Mouse (Mus musculus) forebrain, embryonic 16.5 days (tissue): ENCODE measurements at regions not wholly inside any gene's neighbourhood (a gene's known extent, or its start where the extent isn't known, plus 50 kb on each side); places are given as distances from the start of the nearest gene placed in this dataset.
A peak's percentile ranks its signal among the peaks of the same experiment; 100 is the strongest.
"Not testable (repeated sequence)": the region's sequence is repeated elsewhere in the genome, so short reads cannot be mapped to it uniquely, and the experiment has no call there.

Experiments
- ATAC-seq: fragments of 200-750 bp; cut with Nextera tagmentation; 2 replicates; pipeline ENCODE4 v1.8.0; 2017; ENCODE audit warnings: mild to moderate bottlenecking, moderate library complexity
- H3K27ac ChIP-seq: fragments of 300-500 bp; sonication (generic); 2 replicates; pipeline ENCODE4 v1.5.1; 2014; ENCODE audit warnings: low read length, control low read depth
- H3K27me3 ChIP-seq: fragments of 300-500 bp; sonication (generic); replicated peaks from 2 replicates; pipeline ENCODE4 v1.6.1; 2014; ENCODE audit warnings: low read length; ENCODE audit not compliant: control insufficient read depth, insufficient read depth
- H3K36me3 ChIP-seq: fragments of 300-500 bp; sonication (generic); 2 replicates; pipeline ENCODE4 v1.6.1; 2014; ENCODE audit not compliant: control insufficient read depth, insufficient read depth
- H3K4me1 ChIP-seq: fragments of 300-500 bp; sonication (generic); replicated peaks from 2 replicates; pipeline ENCODE4 v1.6.1; 2014; ENCODE audit warnings: low read length; ENCODE audit not compliant: control insufficient read depth, insufficient read depth
- H3K4me2 ChIP-seq: fragments of 300-500 bp; sonication (generic); 2 replicates; pipeline ENCODE4 v1.6.1; 2014; ENCODE audit warnings: mild to moderate bottlenecking, low read length, control low read depth
- H3K4me3 ChIP-seq: fragments of 300-500 bp; sonication (generic); replicated peaks from 2 replicates; pipeline ENCODE4 v1.5.1; 2014; ENCODE audit warnings: mild to moderate bottlenecking, low read length, control low read depth
- H3K9ac ChIP-seq: fragments of 300-500 bp; sonication (generic); replicated peaks from 2 replicates; pipeline ENCODE4 v1.6.1; 2014; ENCODE audit warnings: low read depth, low read length, control low read depth
- H3K9me3 ChIP-seq: fragments of 300-500 bp; sonication (generic); 2 replicates; pipeline ENCODE4 v1.6.1; 2016; ENCODE audit warnings: low read length; ENCODE audit not compliant: control insufficient read depth
- WGBS: fragments of 180-500 bp; shearing (Covaris S2); extraction: QIAGEN DNeasy Blood & Tissue Kit; methylation state at CpG from one replicate; pipeline ENCODE4 v1.1.7; 2014; 5-methylcytosine and 5-hydroxymethylcytosine counted together

- H3K27ac ChIP-seq, H3K4me1 ChIP-seq, H3K9ac ChIP-seq, H3K36me3 ChIP-seq, H3K27me3 ChIP-seq, H3K9me3 ChIP-seq: not testable (repeated sequence)
- ATAC-seq: peak; percentile 99
- peak overlapping the region; percentile 34 for H3K4me2 ChIP-seq
- peak overlapping the region; percentile 38 for H3K4me3 ChIP-seq
- WGBS: 16% methylated on average over 39 of the region's 39 CpGs
Observed at GRCm38 (mm10) chr7:60492028-60492995, 352.3 kb upstream of the Snrpn start.

GRCm38 (mm10) chr7:60487839-60488454 is 347.9 kb upstream of the Snrpn start:
- H3K4me2 ChIP-seq, H3K4me3 ChIP-seq, H3K4me1 ChIP-seq, H3K9me3 ChIP-seq, H3K27me3 ChIP-seq, H3K36me3 ChIP-seq, H3K9ac ChIP-seq, H3K27ac ChIP-seq, ATAC-seq: not testable (repeated sequence)
- 2% methylated on average over 4 of the region's 4 CpGs for WGBS

GRCm38 (mm10) chr7:60450074-60450603 is 310.1 kb upstream of the Snrpn start:
- Histone ChIP-seq H3K27ac (0 out of 2 replicates have a peak overlapping the region, but pooled peaks have one; percentile 41), H3K4me2 (peak overlapping the region; percentile 23; the same call in 1 of the 2 replicates)
- not testable (repeated sequence) for H3K9ac ChIP-seq, H3K27me3 ChIP-seq, H3K9me3 ChIP-seq, H3K4me3 ChIP-seq, H3K36me3 ChIP-seq, H3K4me1 ChIP-seq
- WGBS: 46% methylated on average over 3 of the region's 3 CpGs
- peak; percentile 78 for ATAC-seq

GRCm38 (mm10) chr7:60449239-60450073 is 309.4 kb upstream of the Snrpn start:
- H3K27me3 ChIP-seq, H3K4me1 ChIP-seq, H3K4me3 ChIP-seq, H3K9me3 ChIP-seq, H3K9ac ChIP-seq, H3K36me3 ChIP-seq: not testable (repeated sequence)
- 43% methylated on average over 2 of the region's 2 CpGs for WGBS
- peak; percentile 88 for ATAC-seq
- Histone ChIP-seq H3K27ac (0 out of 2 replicates have a peak overlapping the region, but pooled peaks have one; percentile 41), H3K4me2 (peak overlapping the region; percentile 23; the same call in 1 of the 2 replicates)

- 52% methylated on average over 3 of the region's 3 CpGs for WGBS
- Histone ChIP-seq H3K4me3 (no peak overlapping the region), H3K4me1 (no peaks in the 10 kb centered on the region), H3K9ac (no peak overlapping the region), H3K9me3 (no peaks in the 10 kb centered on the region), H3K27me3 (no peaks in the 10 kb centered on the region), H3K27ac (no peak overlapping the region), H3K4me2 (no peak overlapping the region), H3K36me3 (no peaks in the 10 kb centered on the region)
- ATAC-seq: no peak
Observed at GRCm38 (mm10) chr7:60438781-60439180, 298.8 kb upstream of the Snrpn start.

GRCm38 (mm10) chr7:60391011-60391863 is 251.2 kb upstream of the Snrpn start:
- peak overlapping the region; percentile 36 for H3K4me2 ChIP-seq
- peak overlapping the region; percentile 79 for H3K27ac ChIP-seq
- H3K4me1 ChIP-seq, H3K9me3 ChIP-seq, H3K36me3 ChIP-seq, H3K27me3 ChIP-seq: not testable (repeated sequence)
- peak; percentile 99 for ATAC-seq
- H3K4me3 ChIP-seq: peak overlapping the region; percentile 43
- WGBS: 18% methylated on average over 33 of the region's 33 CpGs
- H3K9ac ChIP-seq: peak overlapping the region; percentile 37; the same call in 1 of the 2 replicates

GRCm38 (mm10) chr7:60386957-60387356 is 246.9 kb upstream of the Snrpn start:
- not testable (repeated sequence) for H3K4me1 ChIP-seq, H3K27me3 ChIP-seq, H3K4me3 ChIP-seq, H3K9ac ChIP-seq, H3K36me3 ChIP-seq, H3K27ac ChIP-seq, ATAC-seq, H3K9me3 ChIP-seq, H3K4me2 ChIP-seq
- WGBS: 3% methylated on average over 5 of the region's 5 CpGs

- H3K9me3 ChIP-seq, H3K4me2 ChIP-seq, ATAC-seq, H3K27ac ChIP-seq, H3K4me1 ChIP-seq, H3K36me3 ChIP-seq, H3K4me3 ChIP-seq, H3K9ac ChIP-seq, H3K27me3 ChIP-seq: not testable (repeated sequence)
- WGBS: 15% methylated on average over 3 of the region's 3 CpGs
Observed at GRCm38 (mm10) chr7:60374001-60374400, 234.0 kb upstream of the Snrpn start.
